Mouse (Mus musculus) stomach, embryonic 16.5 days (tissue): ENCODE data around the gene Cmtr2. TPM values are rescaled to one million over a fixed set of nuclear protein-coding genes. Genes with fewer than 3 reads are reported as not detected.
A peak's percentile ranks its signal among the peaks of the same experiment; 100 is the strongest.

Experiments used
- ATAC-seq: fragments of 200-750 bp; cut with Nextera tagmentation; 2 replicates; pipeline ENCODE4 v1.8.0; 2017; ENCODE audit warnings: moderate number of reproducible peaks, moderate TSS enrichment; ENCODE audit not compliant: insufficient read depth, low FRiP score
- H3K27ac ChIP-seq: fragments of 300-500 bp; sonication (generic); 2 replicates; pipeline ENCODE4 v1.5.1; 2014; ENCODE audit warnings: low read length
- H3K27me3 ChIP-seq: fragments of 300-500 bp; sonication (generic); 2 replicates; pipeline ENCODE4 v1.6.1; 2014; ENCODE audit warnings: low read length, control low read depth, mixed read lengths; ENCODE audit not compliant: control insufficient read depth, insufficient read depth
- H3K36me3 ChIP-seq: fragments of 300-500 bp; sonication (generic); 2 replicates; pipeline ENCODE4 v1.6.1; 2014; ENCODE audit warnings: low read length; ENCODE audit not compliant: control insufficient read depth, insufficient read depth
- H3K4me1 ChIP-seq: fragments of 300-500 bp; sonication (generic); 2 replicates; pipeline ENCODE4 v1.6.1; 2014; ENCODE audit warnings: low read length, control low read depth, mixed read lengths; ENCODE audit not compliant: control insufficient read depth, insufficient read depth
- H3K4me2 ChIP-seq: fragments of 300-500 bp; sonication (generic); 2 replicates; pipeline ENCODE4 v1.6.1; 2014; ENCODE audit warnings: low read depth, low read length, mixed read lengths
- H3K4me3 ChIP-seq: fragments of 300-500 bp; sonication (generic); replicated peaks from 2 replicates; pipeline ENCODE4 v1.5.1; 2014; ENCODE audit warnings: mild to moderate bottlenecking, low read length
- H3K9ac ChIP-seq: fragments of 300-500 bp; sonication (generic); 2 replicates; pipeline ENCODE4 v1.6.1; 2014; ENCODE audit warnings: low read length
- H3K9me3 ChIP-seq: fragments of 300-500 bp; sonication (generic); replicated peaks from 2 replicates; pipeline ENCODE4 v1.6.1; 2016; ENCODE audit warnings: low read length, control low read depth; ENCODE audit not compliant: control insufficient read depth
- WGBS: fragments of 180-500 bp; shearing (Covaris S2); extraction: QIAGEN DNeasy Blood & Tissue Kit; methylation state at CpG from one replicate; pipeline ENCODE4 v1.1.7; 2014; 5-methylcytosine and 5-hydroxymethylcytosine counted together
- polyA plus RNA-seq: library from polyadenylated mRNA; unstranded; fragments of >200 nt; fragmentation: Nextera tagmentation; extraction: Ambion mirVana; gene quantifications from 2 replicates; pipeline ENCODE4 v1.2.1, GENCODE M21; 2015

The Cmtr2 gene
- polyA plus RNA-seq, 1 experiment from 2014 or later: 9.2 TPM

DNA sequence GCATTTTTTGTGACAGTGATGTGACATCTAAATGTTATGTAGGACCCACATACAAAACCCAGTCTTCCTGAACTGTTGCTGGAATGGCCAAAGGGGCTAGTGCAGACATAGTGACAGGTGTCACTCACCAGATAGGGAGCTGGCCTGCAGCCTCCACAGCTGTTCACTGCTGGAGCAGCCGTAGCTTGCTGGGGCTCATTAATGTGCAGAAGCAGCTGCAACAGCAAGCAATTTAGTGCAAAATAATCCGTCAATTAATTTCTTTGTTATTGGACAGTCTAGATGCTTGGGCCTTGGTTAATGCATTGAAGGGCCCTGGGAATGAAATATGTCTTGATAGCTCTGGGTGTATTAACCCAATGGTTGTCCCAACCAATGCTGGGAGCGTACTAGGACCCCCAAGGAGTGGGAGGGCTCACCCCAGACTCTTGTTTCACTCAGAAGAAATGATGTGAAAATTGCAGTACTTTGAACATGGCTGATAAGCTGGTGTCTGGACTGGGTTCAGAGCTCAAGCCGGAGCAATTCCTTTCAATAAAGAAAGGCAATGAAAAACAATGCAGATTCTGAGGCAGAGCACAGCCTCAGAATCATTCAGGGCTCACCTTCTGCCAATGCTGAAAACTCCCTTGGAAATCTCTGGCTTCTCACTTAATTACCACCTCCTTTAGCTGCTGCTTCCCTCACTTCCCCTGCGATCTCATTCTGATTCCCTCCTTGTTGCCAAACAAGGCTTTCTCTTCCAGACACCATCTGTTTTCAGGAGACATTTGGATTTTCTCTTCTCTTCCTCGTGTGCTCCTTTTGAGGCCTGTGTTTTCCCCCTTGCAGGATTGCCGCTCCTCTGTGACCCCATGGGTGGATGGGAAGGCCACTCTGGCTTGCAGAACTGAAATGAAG, 27.1 kb downstream of the Cmtr2 start:
- WGBS: 49% methylated on average over 7 of the region's 7 CpGs
- H3K27me3 ChIP-seq: no peaks in the 10 kb centered on the region
- no peak overlapping the region for H3K4me3 ChIP-seq
- no peak overlapping the region for H3K9ac ChIP-seq
- H3K36me3 ChIP-seq: no peaks in the 10 kb centered on the region
- no peaks in the 10 kb centered on the region for H3K9me3 ChIP-seq
- no peak for ATAC-seq
- H3K27ac ChIP-seq: no peak overlapping the region
- no peak overlapping the region for H3K4me2 ChIP-seq
- no peaks in the 10 kb centered on the region for H3K4me1 ChIP-seq

DNA sequence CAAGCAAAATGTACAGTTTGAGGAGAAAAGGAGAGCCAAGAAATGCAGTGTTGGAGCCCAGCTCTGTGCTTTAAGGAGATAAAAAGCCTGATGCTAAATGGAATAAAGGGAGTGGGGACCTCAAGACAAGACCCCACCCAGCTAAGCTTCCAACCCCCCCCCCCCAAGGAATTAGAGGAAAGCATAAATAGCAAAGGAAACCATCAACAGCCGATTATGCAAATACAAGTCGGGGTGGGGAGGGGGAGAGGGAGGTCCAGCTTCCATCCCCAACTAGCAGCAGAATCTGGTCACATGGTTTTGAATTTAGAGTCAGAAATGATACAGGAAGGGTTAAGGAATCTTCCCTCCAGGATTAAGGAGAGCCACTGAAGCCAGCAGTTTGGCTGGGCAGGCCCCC, 29.1 kb downstream of the Cmtr2 start:
- no peak overlapping the region for H3K9ac ChIP-seq
- H3K4me3 ChIP-seq: no peak overlapping the region
- H3K4me1 ChIP-seq: no peaks in the 10 kb centered on the region
- H3K9me3 ChIP-seq: no peaks in the 10 kb centered on the region
- WGBS: 48% methylated on average over 2 of the region's 2 CpGs
- no peak for ATAC-seq
- H3K27ac ChIP-seq: no peak overlapping the region
- H3K27me3 ChIP-seq: no peaks in the 10 kb centered on the region
- no peaks in the 10 kb centered on the region for H3K36me3 ChIP-seq
- no peak overlapping the region for H3K4me2 ChIP-seq

DNA sequence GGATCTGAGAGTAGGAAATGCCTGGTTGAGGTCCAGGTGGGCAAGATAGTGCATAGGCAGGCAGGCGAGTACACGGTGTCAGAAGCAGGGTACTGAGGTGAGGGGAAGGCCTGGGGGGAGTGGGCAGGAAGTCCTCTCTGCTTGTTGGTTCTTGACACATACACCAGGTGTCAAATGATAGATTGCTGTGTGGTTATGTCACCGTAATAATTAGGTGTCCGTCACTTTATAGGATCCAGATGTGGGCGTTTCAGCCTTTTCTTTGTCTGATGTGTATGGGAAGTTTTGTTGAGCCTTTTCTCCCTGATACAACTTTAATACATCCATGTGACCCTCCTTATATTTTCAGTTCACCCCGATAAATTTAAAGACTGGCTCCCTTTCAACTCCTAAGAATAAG, 31.8 kb downstream of the Cmtr2 start:
- Histone ChIP-seq H3K9me3 (no peaks in the 10 kb centered on the region), H3K4me1 (no peaks in the 10 kb centered on the region), H3K27me3 (no peaks in the 10 kb centered on the region), H3K9ac (no peak overlapping the region), H3K36me3 (no peaks in the 10 kb centered on the region), H3K4me3 (no peak overlapping the region), H3K27ac (no peak overlapping the region), H3K4me2 (no peak overlapping the region)
- WGBS: 75% methylated on average over 6 of the region's 6 CpGs
- no peak for ATAC-seq

DNA sequence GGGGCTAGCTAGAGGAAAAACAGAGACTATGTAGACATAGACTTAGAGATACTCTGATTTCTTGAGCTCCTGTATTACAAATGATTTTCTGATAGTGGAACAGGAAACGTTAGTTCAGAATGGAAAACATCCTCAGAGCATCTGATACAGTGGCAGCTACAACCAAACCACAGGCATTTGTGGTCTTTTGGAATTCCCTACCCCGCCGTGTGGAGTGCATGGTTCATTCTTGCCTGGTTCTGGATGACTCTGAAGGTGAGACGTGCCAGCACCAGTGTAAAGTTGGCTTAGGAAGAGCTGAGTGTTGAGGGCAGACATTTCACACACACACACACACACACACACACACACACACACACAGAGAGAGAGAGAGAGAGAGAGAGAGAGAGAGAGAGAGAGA, 38.5 kb downstream of the Cmtr2 start:
- no peaks in the 10 kb centered on the region for H3K9me3 ChIP-seq
- no peak overlapping the region for H3K4me2 ChIP-seq
- no peak for ATAC-seq
- H3K4me3 ChIP-seq: no peak overlapping the region
- H3K9ac ChIP-seq: no peak overlapping the region
- no peak overlapping the region for H3K27ac ChIP-seq
- no peaks in the 10 kb centered on the region for H3K27me3 ChIP-seq
- H3K36me3 ChIP-seq: no peaks in the 10 kb centered on the region
- no peaks in the 10 kb centered on the region for H3K4me1 ChIP-seq
- WGBS: 69% methylated on average over 4 of the region's 4 CpGs

DNA sequence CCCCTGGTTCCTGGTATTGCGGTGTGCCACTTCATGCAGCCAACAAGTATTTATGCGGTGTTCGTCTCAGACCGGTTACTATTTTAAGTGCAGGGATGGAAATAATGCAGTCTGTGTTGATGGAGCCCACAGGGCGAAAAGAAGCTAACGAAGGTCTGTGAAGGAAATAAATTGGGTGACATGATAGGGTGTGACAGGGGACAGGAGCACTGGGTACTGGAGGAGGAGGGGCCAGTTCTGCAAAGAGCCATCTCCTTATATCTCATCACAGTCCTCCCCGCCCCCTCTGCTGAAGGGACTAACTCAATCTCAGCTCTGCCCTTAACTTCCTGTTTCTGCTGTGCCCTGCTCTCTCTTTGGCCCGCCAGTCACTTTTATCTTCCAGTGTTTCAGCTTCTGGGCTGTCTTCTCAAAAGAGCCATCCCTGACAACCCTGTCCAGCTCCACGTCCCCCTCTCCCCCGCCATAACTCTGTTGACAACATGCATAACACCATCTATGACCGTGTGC, 50.4 kb downstream of the Cmtr2 start:
- H3K36me3 ChIP-seq: no peaks in the 10 kb centered on the region

DNA sequence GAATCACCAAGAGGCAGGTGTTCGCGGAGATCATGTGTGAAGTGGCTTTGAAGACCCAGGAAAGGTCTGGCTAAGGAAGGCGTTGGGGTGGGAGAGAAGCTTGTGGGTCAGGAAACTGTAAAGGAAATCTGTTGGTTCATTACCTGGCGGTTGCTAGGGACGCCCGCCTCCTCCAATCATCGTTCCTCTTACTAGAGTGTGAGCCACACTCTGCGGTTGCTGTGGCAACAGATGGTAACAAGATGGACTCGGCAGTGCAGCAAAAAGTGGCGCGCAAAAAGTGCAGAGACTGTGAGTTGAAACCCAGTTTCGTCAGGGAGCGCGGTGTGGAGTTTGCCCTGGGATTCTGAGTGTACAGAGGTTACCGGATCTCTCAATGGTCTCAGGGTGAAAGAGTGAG, 51.3 kb downstream of the Cmtr2 start, which contains the start of gene Hydin:
TSS of gene Hydin (plus strand) at position 237 of the 400 bp plus-strand sequence.
- H3K4me1 ChIP-seq: peaks cover 3% of the 10 kb centered on the region; the same call in 1 of the 2 replicates

More for the DNA sequence above, 50.4 kb downstream of the Cmtr2 start:
- no peak overlapping the region for H3K4me2 ChIP-seq
- no peak overlapping the region for H3K4me3 ChIP-seq
- no peak for ATAC-seq
- H3K27me3 ChIP-seq: no peaks in the 10 kb centered on the region
- no peak overlapping the region for H3K27ac ChIP-seq
- no peak overlapping the region for H3K9ac ChIP-seq
- H3K4me1 ChIP-seq: peaks cover 3% of the 10 kb centered on the region; the same call in 1 of the 2 replicates
- H3K9me3 ChIP-seq: no peaks in the 10 kb centered on the region
- 67% methylated on average over 11 of the region's 11 CpGs for WGBS

DNA sequence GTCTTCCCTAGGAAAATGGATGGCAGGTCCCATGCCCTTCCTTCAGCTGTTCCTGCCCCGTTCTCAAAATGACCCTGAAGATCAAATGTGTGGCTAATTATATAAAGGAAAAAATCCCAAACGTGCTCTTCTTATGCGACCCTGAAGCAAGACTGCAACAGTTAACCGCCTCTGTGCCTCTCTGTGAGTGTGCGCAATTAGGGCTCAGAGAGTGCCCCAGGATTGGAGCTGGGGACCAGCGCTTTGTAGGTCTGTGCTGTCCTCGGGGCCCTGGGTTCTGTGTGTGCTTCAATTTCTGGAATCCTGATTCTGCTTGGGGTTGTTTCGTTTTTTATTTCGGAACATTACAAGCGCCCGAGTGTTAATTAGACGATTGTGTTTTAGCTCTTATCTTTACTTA, 51.8 kb downstream of the Cmtr2 start:
- H3K9ac ChIP-seq: peak overlapping the region; percentile 58
- WGBS: 11% methylated on average over 12 of the region's 12 CpGs
- ATAC-seq: no peak
- no peaks in the 10 kb centered on the region for H3K9me3 ChIP-seq
- H3K4me1 ChIP-seq: peaks cover 3% of the 10 kb centered on the region; the same call in 1 of the 2 replicates
- no peaks in the 10 kb centered on the region for H3K36me3 ChIP-seq
- H3K27ac ChIP-seq: no peak overlapping the region
- H3K4me2 ChIP-seq: peak overlapping the region; percentile 68
- H3K4me3 ChIP-seq: peak overlapping the region; percentile 43
- H3K27me3 ChIP-seq: no peaks in the 10 kb centered on the region

More for the DNA sequence above, 51.3 kb downstream of the Cmtr2 start, which contains the start of gene Hydin:
- Histone ChIP-seq H3K4me2 (peak within 1 kb of the TSS; percentile 68), H3K27me3 (no peaks in the 10 kb centered on the region), H3K9ac (peak within 1 kb of the TSS; percentile 58), H3K4me3 (peak within 1 kb of the TSS; percentile 43), H3K36me3 (no peaks in the 10 kb centered on the region), H3K27ac (no peak within 1 kb of the TSS), H3K9me3 (no peaks in the 10 kb centered on the region)
- ATAC-seq: peak; percentile 78
- WGBS: 3% methylated on average over 15 of the region's 15 CpGs

DNA sequence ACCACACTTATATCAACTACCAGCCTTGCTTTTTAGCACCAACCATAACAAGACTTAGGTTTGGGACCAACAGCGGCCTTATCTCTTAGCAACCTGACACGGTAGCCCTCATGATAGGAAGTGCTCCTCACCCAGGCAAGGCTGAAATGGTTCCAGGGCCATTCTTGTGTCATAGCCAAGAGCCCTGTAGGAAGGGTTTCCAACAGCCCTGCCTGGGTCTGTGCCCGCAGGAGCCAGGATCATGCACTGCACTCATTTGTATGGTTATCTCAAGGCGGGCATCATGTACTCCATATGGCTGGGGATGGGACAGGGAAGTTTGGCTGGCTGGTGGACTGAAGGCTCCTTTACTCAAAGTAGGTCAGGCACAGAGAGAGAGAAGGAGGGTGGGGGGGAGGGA, 55.2 kb downstream of the Cmtr2 start:
- WGBS: 89% methylated on average over 4 of the region's 4 CpGs

DNA sequence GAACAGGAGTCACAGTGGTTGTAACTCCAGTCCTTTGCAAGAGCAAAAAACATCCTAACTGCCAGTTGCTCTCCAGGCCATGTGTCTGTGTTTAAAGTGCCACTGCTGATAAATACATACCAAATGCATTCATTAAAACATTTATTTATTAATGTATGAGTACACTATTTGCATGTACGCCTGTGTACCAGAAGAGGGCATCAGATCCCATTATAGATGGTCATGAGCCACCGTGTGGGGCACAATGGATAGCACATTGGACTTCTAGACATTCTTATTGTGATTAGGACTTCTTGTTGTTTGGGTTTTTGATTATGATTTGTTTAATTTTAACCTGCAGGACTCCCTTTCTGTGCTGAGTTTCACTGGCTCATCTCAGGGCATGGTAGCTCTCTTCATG, 57.9 kb downstream of the Cmtr2 start:
- Histone ChIP-seq H3K4me1 (no peaks in the 10 kb centered on the region), H3K27me3 (no peaks in the 10 kb centered on the region), H3K36me3 (no peaks in the 10 kb centered on the region), H3K4me2 (no peak overlapping the region), H3K4me3 (no peak overlapping the region), H3K27ac (no peak overlapping the region), H3K9ac (no peak overlapping the region), H3K9me3 (no peaks in the 10 kb centered on the region)
- 56% methylated on average over 2 of the region's 2 CpGs for WGBS
- ATAC-seq: no peak

More for the DNA sequence above, 55.2 kb downstream of the Cmtr2 start:
- Histone ChIP-seq H3K27ac (no peak overlapping the region), H3K4me2 (no peak overlapping the region), H3K36me3 (no peaks in the 10 kb centered on the region), H3K27me3 (no peaks in the 10 kb centered on the region), H3K9ac (no peak overlapping the region), H3K9me3 (no peaks in the 10 kb centered on the region), H3K4me1 (peaks cover 3% of the 10 kb centered on the region; the same call in 1 of the 2 replicates), H3K4me3 (no peak overlapping the region)
- ATAC-seq: no peak
